Mouse (Mus musculus) spleen, adult 12 weeks (tissue): ENCODE measurements around the gene E130208F15Rik.
A peak's percentile ranks its signal among the peaks of the same experiment; 100 is the strongest.

Experiments used
- DNase-seq: peaks from one replicate; pipeline ENCODE4 v3.0.0; 2022; ENCODE audit warnings: low spot score

The E130208F15Rik gene

DNA sequence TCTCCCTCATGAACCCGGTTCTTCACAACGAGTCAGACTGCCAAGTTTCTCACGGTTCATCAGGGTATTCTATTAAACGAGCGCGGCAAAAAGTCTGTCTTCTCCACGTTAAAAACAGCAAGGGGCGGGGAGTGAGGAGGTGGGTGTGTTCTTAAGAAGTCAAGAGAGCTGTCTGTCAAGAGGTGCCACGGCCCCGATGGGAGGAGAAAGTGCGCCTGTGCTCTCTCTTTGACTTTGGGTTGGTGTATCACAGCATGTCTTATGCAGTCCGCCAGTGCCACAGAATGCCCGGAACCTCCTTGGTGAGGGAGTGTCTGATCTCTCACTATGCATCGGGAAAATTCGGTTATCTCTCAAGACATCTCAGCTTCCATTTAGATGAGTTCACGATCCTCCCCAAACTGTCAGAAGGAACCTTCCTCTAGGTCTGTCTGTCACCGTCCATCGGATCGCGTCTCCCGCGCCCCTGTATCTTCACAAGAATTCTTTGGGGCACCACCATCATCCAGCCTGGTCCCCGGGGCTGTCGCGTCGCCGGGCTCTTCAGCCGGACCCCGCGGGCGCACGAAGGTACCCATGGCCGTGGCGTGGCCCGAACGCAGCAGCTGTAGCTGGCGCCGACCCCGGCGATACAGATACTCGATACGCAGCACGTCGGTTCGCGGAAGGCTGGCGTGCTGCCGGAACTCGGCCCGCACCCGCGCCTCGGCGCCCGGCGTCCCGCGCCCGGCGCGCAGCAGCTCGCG lies at the start of gene E130208F15Rik:
TSS of gene E130208F15Rik (plus strand) at position 202 of the 746 bp plus-strand sequence.
- DNase-seq = peak; percentile 53

DNA sequence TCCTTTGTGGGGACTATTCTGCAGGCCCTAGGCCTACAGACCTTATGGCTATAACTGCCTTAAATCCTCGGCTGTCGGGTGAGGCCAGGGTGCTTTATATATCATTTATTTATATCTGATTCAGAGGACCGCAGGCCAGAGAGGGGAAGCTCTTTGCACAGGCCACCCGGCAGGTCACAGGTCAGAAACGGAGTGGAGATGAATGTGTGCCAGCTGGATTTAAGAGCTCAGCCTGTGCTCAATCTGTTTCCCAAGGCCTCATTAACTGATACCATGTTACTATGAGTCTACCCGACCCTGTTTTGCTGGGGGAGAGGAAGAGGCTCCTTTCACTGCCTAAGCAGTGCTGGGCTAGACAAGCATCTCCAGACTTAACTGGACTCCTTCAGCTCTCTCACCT lies 47.2 kb upstream of the E130208F15Rik start:
- DNase-seq = no peak

DNA sequence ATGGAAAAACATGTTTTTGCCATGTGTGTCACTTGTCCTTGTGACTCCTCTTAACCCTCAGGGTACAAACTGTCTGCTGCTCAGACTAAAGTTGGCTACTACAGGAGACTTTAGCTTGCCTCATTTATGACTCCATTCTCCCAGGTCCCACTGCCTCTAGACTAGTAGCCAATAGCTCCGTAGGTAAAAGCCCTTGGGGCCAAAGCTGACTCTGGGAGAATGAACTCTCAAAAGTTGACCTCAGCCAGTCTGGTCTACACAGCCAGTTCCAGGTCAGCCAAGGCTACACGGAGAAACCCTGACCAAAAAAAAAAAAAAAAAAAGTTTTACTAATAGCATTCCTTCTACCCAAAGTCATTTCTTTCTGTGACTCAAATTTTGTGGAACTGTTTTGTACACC lies 42.6 kb upstream of the E130208F15Rik start:
- DNase-seq = no peak

GRCm38 (mm10) chr7:30279536-30279935 lies 42.0 kb upstream of the E130208F15Rik start:
- no peak for DNase-seq

- DNase-seq = peak; percentile 88
Measured at GRCm38 (mm10) chr7:30279951-30280669, 41.4 kb upstream of the E130208F15Rik start, which contains the start of the genes Thap8 and Wdr62. Thap8 (plus strand) TSS chr7:30280094. Wdr62 (minus strand) TSS chr7:30280419.

DNA sequence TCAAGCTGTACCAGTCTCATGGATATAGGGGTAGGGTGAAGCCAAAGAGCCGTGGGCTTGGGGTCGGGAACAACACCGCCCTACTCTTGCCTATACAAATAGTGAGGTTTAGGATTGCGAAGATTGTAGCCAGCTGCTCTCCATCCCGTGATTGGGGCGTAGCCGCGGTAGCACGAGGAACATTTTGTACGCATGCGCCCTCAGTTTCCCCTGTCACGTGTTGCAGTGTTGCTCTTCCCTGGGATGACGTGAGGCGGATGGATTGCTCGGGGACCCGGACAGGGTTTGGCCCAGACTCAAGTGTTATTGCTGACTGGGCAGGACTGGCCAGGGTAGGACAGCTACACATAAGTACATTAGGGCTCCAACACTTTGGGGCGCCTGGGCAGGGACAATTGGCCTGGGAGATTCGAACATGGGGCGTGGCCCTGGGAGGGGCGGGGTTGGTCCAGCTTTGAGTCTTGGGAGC lies 40.8 kb upstream of the E130208F15Rik start:
- DNase-seq = peak; percentile 71

- DNase-seq = no peak
Measured at GRCm38 (mm10) chr7:30281522-30281921, 40.0 kb upstream of the E130208F15Rik start.

GRCm38 (mm10) chr7:30282740-30283139 lies 38.8 kb upstream of the E130208F15Rik start:
- DNase-seq = no peak

DNA sequence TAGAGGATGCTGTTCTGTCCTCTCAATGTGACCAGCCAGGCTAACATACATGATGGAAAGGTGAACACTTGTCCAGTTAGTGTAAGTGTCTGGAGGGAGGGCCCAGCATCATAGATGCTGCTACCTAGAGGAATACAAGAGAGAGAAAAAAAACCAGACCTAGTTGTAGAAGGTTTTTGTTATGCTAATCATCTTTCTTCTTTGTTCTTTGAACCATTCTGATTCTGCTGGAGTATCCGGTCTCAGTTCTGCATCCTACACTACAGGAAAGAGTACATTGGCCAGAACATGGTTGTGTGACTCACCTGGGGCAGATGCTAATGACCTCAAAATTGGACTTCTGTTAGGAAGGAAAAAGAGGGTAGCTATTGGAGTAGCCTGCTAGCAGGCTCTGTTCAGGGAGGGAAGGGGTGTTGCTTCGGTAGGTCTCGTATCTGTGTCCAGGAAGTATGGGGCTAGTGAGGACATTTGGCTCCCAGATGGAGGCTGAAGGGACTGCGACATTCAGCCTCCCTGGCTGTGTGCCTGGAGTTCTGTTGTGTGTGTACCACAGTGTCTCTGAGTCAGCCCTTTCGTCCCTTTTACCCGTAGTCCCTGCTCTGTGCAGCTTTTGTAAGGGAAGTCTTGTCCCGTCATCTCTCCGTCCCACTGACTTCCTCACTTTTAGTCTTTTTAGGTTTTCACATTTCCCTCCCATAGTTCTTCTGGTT lies 34.7 kb upstream of the E130208F15Rik start:
- no peak for DNase-seq

GRCm38 (mm10) chr7:30288046-30288445 lies 33.5 kb upstream of the E130208F15Rik start:
- DNase-seq = no peak

DNA sequence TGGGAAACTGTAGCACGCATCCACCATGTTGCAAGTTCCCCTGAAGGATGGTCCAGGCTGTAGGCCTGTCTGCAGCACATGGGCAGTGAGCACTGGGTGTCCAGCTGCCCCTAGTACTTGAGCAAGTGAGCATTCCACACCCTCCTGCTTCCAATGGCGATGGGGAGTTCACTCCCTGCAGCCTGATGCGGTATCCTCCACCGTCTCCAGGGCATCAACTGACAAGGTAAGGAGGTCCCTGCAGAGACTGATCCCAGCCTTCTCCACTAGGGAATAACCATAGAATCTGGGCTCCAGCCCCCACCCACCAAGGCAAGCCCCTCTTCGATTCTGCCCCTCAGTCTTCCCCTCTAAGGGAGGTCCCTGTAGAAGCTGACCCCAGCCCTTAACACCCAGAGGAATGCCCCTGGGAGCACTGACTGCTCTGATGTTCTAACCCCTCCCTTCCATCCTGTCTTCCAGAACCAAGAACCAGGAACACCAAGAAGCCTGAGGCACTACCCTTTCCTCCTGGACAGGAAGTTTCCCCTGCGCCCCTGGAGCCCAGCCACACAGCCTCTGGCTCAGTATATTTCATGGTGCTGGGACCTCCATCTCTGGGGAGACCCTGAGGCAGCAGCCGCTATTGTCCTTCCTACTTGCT lies 32.3 kb upstream of the E130208F15Rik start:
- DNase-seq = no peak

GRCm38 (mm10) chr7:30289714-30290399 lies 31.7 kb upstream of the E130208F15Rik start:
- no peak for DNase-seq

GRCm38 (mm10) chr7:30291215-30292131 lies 30.1 kb upstream of the E130208F15Rik start, which contains the start of gene Clip3:
Clip3 (plus strand) TSS chr7:30291728.
- no peak for DNase-seq

DNA sequence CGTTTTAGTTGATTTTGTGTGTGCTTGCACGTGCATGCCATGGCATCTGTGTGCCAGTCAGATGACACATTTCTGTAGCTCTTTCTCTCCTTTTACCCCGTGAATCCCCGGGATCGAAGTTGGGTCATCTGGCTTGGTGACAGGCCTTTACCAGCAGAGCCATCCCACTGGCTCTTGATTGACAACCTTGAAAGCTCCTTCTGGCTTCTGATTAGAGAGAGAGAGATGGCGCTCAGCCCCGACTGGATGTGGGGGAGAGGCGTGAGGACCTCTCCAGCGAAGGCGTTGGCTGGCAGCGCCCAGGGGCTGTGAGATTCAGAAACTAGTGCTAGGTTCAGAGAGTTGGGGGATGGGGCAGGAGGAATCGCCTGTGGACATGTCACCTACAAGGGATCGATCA lies 27.7 kb upstream of the E130208F15Rik start:
- DNase-seq = no peak

DNA sequence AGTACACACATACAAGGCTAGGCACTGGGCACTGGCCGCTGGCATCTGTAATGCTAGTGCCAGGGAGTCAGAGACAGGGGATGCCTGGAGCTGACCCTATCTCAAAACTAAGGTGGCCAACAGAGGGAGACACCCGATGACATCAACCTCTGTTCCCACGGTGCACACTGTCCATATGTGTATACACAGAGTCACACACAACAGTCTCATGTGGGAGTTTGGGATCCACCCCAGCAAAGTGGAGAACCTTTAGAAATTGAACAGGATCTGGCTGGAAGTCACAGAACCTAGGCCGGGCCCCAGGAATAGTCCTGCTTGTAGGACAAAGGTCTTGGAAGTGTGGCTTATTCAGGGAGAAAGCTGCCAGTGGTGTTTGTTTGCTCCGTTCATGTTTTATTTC lies 27.2 kb upstream of the E130208F15Rik start:
- DNase-seq = no peak

DNA sequence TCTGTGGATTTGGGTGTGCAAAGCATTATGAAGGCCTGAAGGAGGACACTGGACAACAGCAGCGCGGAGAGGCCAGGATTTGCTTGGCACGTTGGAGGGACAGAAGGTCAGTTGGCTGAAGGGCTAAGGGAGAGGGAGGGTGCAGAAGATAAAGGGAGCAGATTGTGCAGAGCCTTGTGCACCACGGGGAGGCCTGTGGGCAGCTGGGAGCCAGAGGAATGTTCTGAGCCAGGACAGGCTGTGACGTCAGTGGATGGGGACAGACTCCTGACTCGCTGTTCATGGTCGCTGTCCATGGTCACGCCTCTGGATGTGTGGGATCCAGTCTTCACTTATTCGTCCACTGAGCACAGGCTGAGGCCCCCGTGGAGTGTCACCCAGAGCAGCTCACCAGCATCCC lies 26.4 kb upstream of the E130208F15Rik start:
- DNase-seq = no peak

DNA sequence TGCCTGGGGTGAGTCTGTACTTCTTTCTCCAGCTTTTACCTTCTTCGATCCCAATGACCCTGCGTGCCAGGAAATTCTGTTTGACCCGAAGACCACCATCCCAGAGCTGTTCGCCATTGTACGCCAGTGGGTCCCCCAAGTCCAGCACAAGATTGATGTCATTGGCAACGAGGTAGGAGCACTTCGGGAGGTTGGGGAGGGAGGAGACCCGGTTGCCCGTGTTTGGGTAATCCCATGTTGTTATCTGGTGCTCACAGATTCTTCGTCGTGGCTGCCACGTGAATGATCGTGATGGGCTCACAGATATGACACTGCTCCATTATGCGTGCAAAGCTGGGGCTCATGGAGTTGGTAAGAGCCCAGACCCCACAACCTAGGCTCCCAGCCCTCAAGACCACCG lies 24.7 kb upstream of the E130208F15Rik start:
- DNase-seq = no peak

GRCm38 (mm10) chr7:30297266-30297665 lies 24.3 kb upstream of the E130208F15Rik start:
- no peak for DNase-seq

DNA sequence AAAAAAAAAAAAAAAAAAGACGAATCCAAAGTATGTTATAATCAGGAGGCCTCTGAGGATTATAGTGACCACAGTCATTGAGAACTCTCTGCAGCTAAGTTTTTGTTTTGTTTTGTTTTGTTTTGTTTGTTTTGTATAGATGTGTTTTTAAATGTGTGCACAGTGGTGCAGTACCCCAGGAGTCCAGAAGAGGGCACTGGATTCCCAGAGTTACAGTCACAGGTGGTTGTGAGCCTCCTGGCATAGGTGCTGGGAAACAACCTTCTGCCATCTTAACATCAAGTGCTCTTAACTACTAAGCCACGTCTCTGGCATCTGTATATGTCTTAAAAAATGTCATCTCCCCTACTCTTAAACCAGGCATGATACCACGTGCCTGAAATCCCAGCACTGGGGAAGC lies 20.6 kb upstream of the E130208F15Rik start:
- peak; percentile 42 for DNase-seq

DNA sequence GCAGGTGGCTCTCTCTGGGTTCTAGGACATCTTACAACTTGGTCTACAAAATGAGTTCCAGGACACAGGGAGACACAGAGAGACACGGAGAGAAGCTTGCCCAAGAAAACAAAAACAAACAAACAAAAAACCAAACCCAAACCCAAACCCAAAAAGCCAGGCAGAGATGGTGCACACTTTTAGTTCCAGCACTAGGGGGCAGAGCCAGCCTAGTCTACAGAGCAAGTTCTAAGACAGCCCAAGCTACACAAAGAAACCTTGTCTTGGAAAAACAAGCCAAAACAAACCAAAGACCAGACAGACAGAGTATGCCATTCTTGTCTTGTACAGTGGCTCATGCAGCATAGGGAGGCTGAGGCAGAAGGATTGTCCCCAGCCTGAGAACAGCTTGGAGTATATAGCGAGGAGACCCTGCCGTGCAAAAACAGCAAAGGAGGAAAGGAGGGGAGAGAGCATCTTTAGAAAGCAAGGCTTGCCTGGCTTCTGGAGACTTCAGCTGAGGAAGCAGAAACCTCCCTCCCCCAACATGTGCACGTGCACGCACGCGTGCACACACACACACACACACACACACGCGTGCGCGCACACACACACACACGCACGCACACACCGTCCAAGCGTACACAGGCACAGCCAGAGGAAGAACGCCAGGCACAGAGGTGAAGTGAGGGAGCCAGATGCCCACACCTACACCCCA lies 15.3 kb upstream of the E130208F15Rik start:
- DNase-seq = no peak
